Mouse (Mus musculus) brain, embryonic 14.5 days (tissue): ENCODE data around the gene Bahd1.

ENCODE experiments used
- CTCF ChIP-seq: fragments of 200-500 bp; IDR thresholded peaks from 2 replicates; pipeline ENCODE4 v1.5.1; 2012; ENCODE audit warnings: inconsistent platforms, mild to moderate bottlenecking, moderate library complexity, borderline replicate concordance; ENCODE audit not compliant: insufficient read depth, insufficient read length; ENCODE audit errors: extremely low read depth
- POLR2A ChIP-seq: fragments of 200-500 bp; IDR thresholded peaks from 2 replicates; pipeline ENCODE4 v1.6.1; 2012; ENCODE audit warnings: mild to moderate bottlenecking, inconsistent platforms, borderline replicate concordance; ENCODE audit not compliant: poor library complexity, insufficient read depth, insufficient read length, severe bottlenecking; ENCODE audit errors: extremely low read depth

DNA sequence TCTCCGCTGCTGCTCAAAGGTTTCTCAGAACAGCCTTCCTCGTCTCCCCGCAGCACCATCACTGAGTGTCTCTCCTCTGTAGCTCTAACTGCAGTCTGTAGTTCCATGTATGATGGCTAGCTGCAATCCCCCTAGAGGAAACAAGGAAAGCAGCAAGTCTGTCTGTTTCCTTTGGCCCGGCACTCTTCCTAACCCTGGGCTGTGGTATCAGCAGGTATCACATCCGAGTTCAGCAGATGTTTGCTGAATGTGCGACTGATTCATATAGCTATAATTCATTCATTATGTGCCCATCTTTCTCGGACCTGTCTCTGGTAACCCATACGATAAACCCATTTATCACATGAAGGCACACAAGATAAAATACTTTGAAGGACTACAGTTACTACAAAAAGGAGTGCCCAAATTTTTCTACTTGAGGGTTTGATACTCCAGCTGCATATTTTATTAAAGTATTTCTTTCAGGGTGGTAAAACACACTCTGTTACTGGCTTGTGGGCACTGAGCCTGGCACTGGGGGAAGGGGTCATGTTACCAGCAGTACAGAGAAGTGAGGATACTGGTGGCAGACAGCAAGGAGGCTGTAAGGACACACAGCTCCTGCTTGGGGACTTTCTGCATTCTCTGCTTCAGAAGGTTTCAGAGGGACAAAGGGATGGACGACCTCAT lies 63.0 kb downstream of the Bahd1 start:
- TF ChIP-seq CTCF (no peak), POLR2A (no peak)
